Mouse (Mus musculus): ENCODE measurements around the gene Selenon. TPM values are rescaled to one million over a fixed set of nuclear protein-coding genes. Genes with fewer than 3 reads are reported as not detected.

Gene Selenon
- polyA plus RNA-seq, 1 experiment from 2014 or later: 35.3 TPM

DNA sequence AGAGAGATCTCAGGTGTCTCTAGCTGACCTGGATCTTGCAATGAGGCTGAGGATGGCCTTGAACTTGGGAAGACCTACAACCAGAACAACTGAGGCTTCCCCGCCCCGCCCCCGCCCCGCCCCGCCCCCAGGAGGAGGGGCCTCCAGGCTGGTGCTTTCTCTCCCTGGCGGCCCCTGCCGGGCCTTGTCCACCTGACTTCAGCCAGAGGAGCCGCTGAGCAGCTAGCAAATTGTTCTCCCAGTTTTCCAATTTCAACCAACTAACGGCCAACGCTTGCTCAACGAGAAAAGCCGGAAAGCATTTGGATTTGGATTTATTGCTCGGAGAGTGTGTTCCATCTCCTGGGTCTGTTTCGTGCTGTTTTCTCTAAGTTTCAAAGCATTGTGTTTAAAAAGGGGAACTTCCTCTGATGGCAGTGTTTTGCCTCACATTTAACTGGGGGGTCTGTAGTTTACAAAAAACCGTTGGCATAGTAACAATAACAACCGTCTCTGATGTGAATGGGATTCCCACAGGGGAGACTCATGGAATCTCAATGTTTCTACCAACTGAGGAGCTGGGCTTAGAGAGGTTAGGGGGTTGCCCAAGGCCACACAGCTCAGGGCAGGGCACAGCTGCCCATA is 5.8 kb upstream of the Selenon start:
- no peak for ATAC-seq (ENCODE audit: borderline replicate concordance, extremely low read depth, low FRiP score, low TSS enrichment)
- Histone ChIP-seq H3K9ac (no peak overlapping the region), H3K4me3 (no peak overlapping the region), H3K4me2 (no peak overlapping the region), H3K9me3 (no peaks in the 10 kb centered on the region), H3K27me3 (no peaks in the 10 kb centered on the region), H3K27ac (no peak overlapping the region), H3K4me1 (peaks cover 9% of the 10 kb centered on the region), H3K36me3 (no peaks in the 10 kb centered on the region)
- WGBS: 16% methylated on average over 16 of the region's 16 CpGs

DNA sequence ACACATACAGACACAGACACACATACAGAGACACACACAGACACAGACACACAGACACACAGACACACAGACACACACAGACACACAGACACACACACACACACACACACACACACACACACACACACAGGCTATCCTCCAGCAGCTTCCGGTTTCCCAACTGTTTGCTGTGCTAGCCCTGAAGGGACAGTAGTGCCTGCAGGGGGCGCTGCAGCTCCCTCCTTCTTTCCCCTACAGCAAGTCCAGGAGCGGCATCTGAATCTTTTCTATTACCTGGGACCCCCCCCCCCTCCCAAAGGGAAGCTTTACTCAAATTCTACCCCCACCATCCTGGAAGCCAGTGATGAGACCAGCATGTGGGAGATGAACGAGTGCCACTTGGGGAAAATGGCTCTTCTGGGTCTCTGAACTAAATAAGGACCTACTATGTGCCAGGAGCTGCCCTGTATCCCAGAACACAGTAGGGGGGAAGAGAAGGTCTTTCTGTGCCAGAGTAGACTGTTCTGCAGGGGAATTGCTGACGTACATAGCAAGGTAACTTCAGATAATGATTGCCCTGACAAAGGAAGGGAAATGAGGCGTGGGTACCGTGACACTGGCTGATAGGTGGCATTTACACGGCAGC is 4.1 kb upstream of the Selenon start:
- no peaks in the 10 kb centered on the region for H3K36me3 ChIP-seq
- H3K27ac ChIP-seq: no peak overlapping the region
- no peaks in the 10 kb centered on the region for H3K9me3 ChIP-seq
- H3K4me1 ChIP-seq: peaks cover 19% of the 10 kb centered on the region
- no peak for ATAC-seq (ENCODE audit: borderline replicate concordance, extremely low read depth, low FRiP score, low TSS enrichment)
- 67% methylated on average over 8 of the region's 8 CpGs for WGBS
- no peak overlapping the region for H3K4me3 ChIP-seq
- no peak overlapping the region for H3K9ac ChIP-seq
- no peak overlapping the region for H3K4me2 ChIP-seq
- H3K27me3 ChIP-seq: no peaks in the 10 kb centered on the region

DNA sequence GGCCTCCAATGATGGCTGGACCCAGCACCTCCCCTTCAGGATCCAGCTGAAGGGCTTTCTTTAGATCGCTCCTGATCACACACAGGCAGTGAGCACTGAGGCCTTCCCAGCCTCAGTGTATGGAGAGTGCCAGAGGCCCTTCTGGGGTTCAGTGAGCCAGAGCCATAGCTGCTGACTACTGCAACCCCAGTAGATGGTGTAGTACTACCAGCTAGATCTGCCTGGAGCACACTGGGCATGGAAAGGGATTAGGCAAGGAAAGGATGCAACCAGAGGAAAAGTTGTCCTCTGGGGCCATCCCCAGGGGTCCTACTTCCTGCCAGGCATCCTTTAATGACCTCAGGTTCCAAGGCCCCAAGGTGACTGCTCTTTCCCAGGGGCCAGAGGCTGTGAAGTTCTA is 1.7 kb upstream of the Selenon start:
- peaks cover 29% of the 10 kb centered on the region for H3K4me1 ChIP-seq
- no peak overlapping the region for H3K4me3 ChIP-seq
- no peak for ATAC-seq (ENCODE audit: borderline replicate concordance, extremely low read depth, low FRiP score, low TSS enrichment)
- WGBS: 69% methylated on average over 1 of the region's 1 CpGs
- peaks cover 9% of the 10 kb centered on the region for H3K36me3 ChIP-seq
- H3K27me3 ChIP-seq: no peaks in the 10 kb centered on the region
- H3K27ac ChIP-seq: no peak overlapping the region
- H3K4me2 ChIP-seq: no peak overlapping the region
- H3K9me3 ChIP-seq: no peaks in the 10 kb centered on the region
- H3K9ac ChIP-seq: no peak overlapping the region

DNA sequence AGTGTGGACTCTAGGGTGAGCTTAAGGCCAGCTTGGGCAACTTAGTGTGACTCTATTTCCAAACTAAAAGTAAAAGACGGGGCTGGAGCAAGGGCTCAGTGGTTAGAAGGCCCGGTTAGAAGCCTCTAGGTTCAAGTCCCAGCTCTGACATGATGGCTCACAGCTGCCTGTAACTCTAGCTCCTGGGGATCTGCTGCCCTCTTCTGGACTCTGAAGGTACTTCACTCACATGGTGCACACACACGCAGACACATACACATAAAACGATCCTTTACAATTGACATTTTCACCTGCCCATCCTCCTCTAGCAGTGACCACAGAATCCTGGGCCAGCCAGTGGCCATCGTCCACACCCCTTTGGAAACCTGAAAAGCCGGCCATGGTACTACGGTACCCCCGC is 2.1 kb downstream of the Selenon start:
- Histone ChIP-seq H3K9me3 (no peaks in the 10 kb centered on the region), H3K4me2 (no peak overlapping the region), H3K9ac (no peak overlapping the region), H3K27ac (no peak overlapping the region), H3K36me3 (peaks cover 28% of the 10 kb centered on the region), H3K4me3 (no peak overlapping the region), H3K27me3 (no peaks in the 10 kb centered on the region), H3K4me1 (peaks cover 41% of the 10 kb centered on the region)
- ATAC-seq (ENCODE audit: borderline replicate concordance, extremely low read depth, low FRiP score, low TSS enrichment): no peak
- 98% methylated on average over 8 of the region's 8 CpGs for WGBS

DNA sequence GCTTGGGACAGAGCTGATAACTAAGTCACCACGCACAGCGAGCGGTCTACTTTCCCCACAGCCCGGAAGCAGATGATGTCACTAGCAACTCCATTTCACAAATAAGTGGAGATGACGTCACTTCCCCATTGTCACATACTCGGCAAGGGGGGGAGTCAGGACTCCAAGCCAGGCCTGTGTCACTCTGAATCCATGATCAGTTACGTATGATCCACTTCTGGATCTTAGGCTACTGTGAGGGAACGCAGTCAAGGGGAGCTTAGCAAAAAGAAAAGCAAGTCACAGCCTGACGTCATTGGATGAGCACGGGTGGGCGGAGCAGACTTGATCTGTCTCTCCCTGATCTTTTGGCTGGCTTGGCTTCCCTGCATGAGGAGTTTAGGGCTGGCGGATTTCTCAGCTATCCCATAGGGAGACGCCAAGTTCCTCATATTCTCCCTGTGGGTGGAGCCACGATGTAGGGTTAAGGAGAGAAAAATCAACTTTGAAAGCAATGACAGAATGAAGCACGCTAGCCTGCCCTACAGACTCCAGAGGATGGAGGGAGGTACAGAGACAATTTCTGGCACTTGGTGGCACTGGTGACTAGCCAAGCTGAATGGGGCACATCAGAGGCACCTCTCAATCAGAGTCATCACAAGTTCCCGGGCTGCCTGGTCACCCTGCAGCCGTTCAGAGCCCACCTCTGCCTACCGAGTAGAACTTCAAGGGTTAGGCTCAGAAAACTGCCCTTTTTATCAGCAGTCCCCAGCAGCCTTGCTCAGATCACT is 3.6 kb downstream of the Selenon start:
- Histone ChIP-seq H3K27me3 (no peaks in the 10 kb centered on the region), H3K4me2 (no peak overlapping the region), H3K9me3 (no peaks in the 10 kb centered on the region), H3K27ac (0 out of 2 replicates have a peak overlapping the region, but pooled peaks have one; percentile 33), H3K9ac (no peak overlapping the region), H3K36me3 (peaks cover 38% of the 10 kb centered on the region), H3K4me1 (peaks cover 41% of the 10 kb centered on the region), H3K4me3 (no peak overlapping the region)
- 58% methylated on average over 18 of the region's 18 CpGs for WGBS
- no peak for ATAC-seq (ENCODE audit: borderline replicate concordance, extremely low read depth, low FRiP score, low TSS enrichment)

DNA sequence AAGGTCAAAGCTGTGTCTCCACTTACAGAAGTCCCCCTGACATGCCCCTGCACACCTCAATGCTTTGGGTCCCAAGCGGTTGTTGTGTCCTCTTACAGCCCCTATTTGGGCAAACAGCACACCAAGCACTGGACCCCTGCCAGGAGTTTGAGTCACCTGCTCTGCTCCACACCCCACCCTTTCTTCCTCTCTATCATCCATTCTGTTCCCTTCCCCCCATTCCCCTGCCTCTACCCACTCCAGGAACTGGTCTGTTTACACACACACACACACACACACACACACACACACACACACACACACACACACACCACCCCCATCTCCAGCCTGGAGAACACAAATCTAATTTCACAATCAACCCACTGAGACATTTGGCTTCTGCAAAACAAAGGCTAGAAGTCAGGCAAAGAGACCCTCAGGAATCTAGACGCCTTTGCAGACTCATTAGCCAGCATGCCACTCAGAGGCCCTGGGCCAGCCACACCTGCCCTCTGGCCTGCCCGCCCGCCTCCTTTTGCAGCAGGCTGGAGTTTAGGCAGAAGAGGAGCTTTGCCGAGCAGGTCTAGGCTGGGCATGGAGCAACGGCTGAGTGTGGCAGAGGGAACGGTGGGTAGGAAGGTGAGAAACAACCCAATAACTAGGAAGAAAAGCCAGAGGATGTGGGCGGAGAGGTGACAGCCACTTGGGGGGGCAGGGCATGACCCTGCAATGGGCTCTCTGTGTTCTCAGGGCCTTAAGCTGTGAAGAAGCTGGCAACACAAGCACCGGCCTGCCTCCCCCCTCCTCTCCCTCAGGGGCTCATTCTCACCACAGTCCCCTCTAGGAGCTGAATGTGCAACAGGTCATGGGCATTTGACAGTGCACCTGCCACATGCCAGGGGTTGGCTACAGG is 4.9 kb downstream of the Selenon start:
- peak overlapping the region; percentile 20; the same call in 1 of the 2 replicates for H3K4me2 ChIP-seq
- H3K36me3 ChIP-seq: peaks cover 49% of the 10 kb centered on the region
- H3K27me3 ChIP-seq: no peaks in the 10 kb centered on the region
- no peak overlapping the region for H3K9ac ChIP-seq
- H3K27ac ChIP-seq: peak overlapping the region; percentile 74
- ATAC-seq (ENCODE audit: borderline replicate concordance, extremely low read depth, low FRiP score, low TSS enrichment): no peak
- H3K4me3 ChIP-seq: no peak overlapping the region
- WGBS: 52% methylated on average over 9 of the region's 9 CpGs
- H3K9me3 ChIP-seq: no peaks in the 10 kb centered on the region
- H3K4me1 ChIP-seq: peaks cover 35% of the 10 kb centered on the region

DNA sequence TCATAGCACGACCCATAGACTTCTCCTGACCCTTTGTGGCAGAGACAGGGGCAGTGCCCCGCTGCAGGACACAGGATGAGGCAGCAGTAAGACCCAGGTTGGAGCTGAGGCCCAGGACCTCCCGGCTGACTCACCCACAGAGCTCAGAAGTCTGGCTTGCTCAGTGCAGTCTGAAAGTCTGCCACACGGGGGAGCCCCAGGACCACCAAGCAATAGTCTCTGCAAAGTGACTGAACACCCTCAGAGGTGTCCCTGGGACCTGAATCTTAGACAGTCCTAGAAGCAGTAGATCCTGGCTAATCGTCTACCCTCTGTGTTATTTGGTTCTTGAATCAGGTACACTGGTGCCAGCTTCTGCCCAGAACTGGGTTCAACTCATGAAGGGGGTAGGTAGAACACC is 8.7 kb downstream of the Selenon start:
- no peak overlapping the region for H3K4me3 ChIP-seq
- H3K36me3 ChIP-seq: peaks cover 70% of the 10 kb centered on the region
- H3K4me1 ChIP-seq: peaks cover 16% of the 10 kb centered on the region
- no peak overlapping the region for H3K4me2 ChIP-seq
- no peaks in the 10 kb centered on the region for H3K27me3 ChIP-seq
- no peak overlapping the region for H3K27ac ChIP-seq
- ATAC-seq (ENCODE audit: borderline replicate concordance, extremely low read depth, low FRiP score, low TSS enrichment): peak; percentile 28
- 4% methylated on average over 5 of the region's 5 CpGs for WGBS
- H3K9ac ChIP-seq: no peak overlapping the region
- no peaks in the 10 kb centered on the region for H3K9me3 ChIP-seq

DNA sequence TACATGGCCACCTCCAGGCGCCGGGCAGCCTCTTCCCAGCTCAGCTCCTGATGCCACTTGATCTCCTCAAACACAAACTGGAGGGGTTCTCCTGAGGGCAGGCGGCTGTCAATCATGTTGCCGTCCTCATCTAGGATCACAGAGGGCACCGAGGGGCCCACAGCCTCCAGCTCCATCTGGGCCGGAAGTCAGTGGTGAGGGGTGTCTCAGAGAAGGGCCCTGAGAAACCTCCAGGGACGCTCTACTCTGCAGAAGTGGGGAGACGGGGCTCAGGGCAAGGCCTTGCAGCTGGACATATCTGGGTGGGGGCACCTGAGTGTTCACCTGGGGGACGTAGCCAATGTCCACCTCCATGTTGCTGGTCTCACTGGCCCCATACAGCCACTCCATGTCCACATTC is 9.2 kb downstream of the Selenon start:
- Histone ChIP-seq H3K27ac (no peak overlapping the region), H3K27me3 (no peaks in the 10 kb centered on the region), H3K36me3 (peaks cover 69% of the 10 kb centered on the region), H3K9ac (no peak overlapping the region), H3K4me1 (peaks cover 11% of the 10 kb centered on the region), H3K4me2 (no peak overlapping the region), H3K4me3 (no peak overlapping the region), H3K9me3 (no peaks in the 10 kb centered on the region)
- WGBS: 89% methylated on average over 9 of the region's 9 CpGs
- ATAC-seq (ENCODE audit: borderline replicate concordance, extremely low read depth, low FRiP score, low TSS enrichment): no peak

DNA sequence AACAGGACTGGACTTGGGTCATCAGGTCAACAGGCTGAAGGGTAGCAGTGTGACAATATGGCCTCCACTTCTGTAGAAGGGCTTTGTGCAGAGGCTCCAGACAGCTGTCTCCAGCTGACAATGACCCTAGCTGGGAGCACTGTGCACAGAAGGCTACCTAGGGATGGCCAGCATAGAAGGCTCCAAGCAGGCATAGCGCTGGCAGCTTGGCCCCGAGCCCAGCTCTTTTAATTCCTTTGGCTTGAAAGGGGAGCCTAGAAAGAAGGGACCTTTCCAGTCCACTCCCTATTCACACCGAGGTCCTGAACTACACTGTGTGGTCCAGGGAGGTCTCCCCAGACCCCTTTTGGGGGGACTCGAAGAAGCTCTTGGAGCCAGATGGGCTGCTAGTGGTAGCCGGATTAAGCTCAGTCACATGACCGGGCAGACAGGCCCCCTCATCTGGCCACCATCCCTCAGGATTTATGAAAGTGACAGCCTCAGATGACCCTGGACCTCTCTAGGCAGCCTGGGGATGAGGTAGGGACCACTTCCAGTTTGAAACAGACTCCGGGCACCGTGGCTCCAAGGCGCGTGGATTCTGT is 12.9 kb downstream of the Selenon start:
- ATAC-seq (ENCODE audit: borderline replicate concordance, extremely low read depth, low FRiP score, low TSS enrichment): no peak
- Histone ChIP-seq H3K4me2 (no peak overlapping the region), H3K4me3 (no peak overlapping the region), H3K36me3 (peaks cover 47% of the 10 kb centered on the region), H3K27ac (no peak overlapping the region), H3K4me1 (peaks cover 9% of the 10 kb centered on the region), H3K9ac (no peak overlapping the region), H3K27me3 (no peaks in the 10 kb centered on the region), H3K9me3 (no peaks in the 10 kb centered on the region)
- 88% methylated on average over 10 of the region's 10 CpGs for WGBS

DNA sequence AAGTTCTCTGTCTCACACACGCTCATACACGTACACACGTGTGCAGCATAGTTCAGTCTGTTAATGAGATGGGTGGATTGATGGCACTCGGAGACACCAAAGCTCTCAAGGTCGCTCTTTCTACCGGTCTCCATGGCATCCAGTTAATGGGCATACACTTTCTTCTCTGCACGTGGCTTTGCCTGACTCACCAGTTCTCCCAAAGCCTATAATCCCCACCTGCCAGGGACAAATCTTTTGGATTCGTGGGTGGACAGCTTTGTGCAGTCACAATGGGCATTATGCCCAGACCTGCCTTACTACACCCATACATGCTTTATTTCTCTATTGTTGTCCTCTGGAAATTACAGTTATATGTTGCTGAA is 16.2 kb downstream of the Selenon start:
- no peak for ATAC-seq (ENCODE audit: borderline replicate concordance, extremely low read depth, low FRiP score, low TSS enrichment)
- peak overlapping the region; percentile 88 for H3K4me3 ChIP-seq
- H3K9ac ChIP-seq: peak overlapping the region; percentile 48
- no peaks in the 10 kb centered on the region for H3K9me3 ChIP-seq
- H3K36me3 ChIP-seq: peaks cover 22% of the 10 kb centered on the region
- H3K4me2 ChIP-seq: peak overlapping the region; percentile 87
- 11% methylated on average over 8 of the region's 8 CpGs for WGBS
- H3K27ac ChIP-seq: peak overlapping the region; percentile 88
- no peaks in the 10 kb centered on the region for H3K27me3 ChIP-seq
- peaks cover 29% of the 10 kb centered on the region for H3K4me1 ChIP-seq

Measured in lung, embryonic 15.5 days (tissue).